Mouse (Mus musculus) forebrain, embryonic 14.5 days (tissue): ENCODE results near the gene Aldh3b1. TPM values are rescaled to one million over a fixed set of nuclear protein-coding genes. Genes with fewer than 3 reads are reported as not detected.
"Not testable (repeated sequence)": the region's sequence is repeated elsewhere in the genome, so short reads cannot be mapped to it uniquely, and the experiment has no call there.

ENCODE experiments used
- ATAC-seq: fragments of 200-750 bp; cut with Nextera tagmentation; 2 replicates; pipeline ENCODE4 v1.8.0; 2017; ENCODE audit warnings: mild to moderate bottlenecking, moderate library complexity
- DNase-seq: peaks from one replicate; pipeline ENCODE4 v3.0.0-alpha.2; 2015; ENCODE audit warnings: low spot score
- H3K27ac ChIP-seq: fragments of 300-500 bp; sonication (generic); 2 replicates; pipeline ENCODE4 v1.5.1; 2014; ENCODE audit warnings: low read depth, mild to moderate bottlenecking, control low read depth, low read length, moderate library complexity
- H3K27me3 ChIP-seq: fragments of 300-500 bp; sonication (generic); replicated peaks from 2 replicates; pipeline ENCODE4 v1.6.1; 2014; ENCODE audit warnings: low read length, control low read depth, mixed read lengths; ENCODE audit not compliant: control insufficient read depth, insufficient read depth
- H3K36me3 ChIP-seq: fragments of 300-500 bp; sonication (generic); 2 replicates; pipeline ENCODE4 v1.6.1; 2014; ENCODE audit warnings: low read length, control low read depth; ENCODE audit not compliant: control insufficient read depth, insufficient read depth
- H3K4me1 ChIP-seq: fragments of 300-500 bp; sonication (generic); 2 replicates; pipeline ENCODE4 v1.6.1; 2014; ENCODE audit warnings: antibody characterized with exemption, low read length, control low read depth; ENCODE audit not compliant: control insufficient read depth, insufficient read depth
- H3K4me2 ChIP-seq: fragments of 300-500 bp; sonication (generic); 2 replicates; pipeline ENCODE4 v1.6.1; 2014; ENCODE audit warnings: mild to moderate bottlenecking, control low read depth, low read length
- H3K4me3 ChIP-seq: fragments of 300-500 bp; sonication (generic); 2 replicates; pipeline ENCODE4 v1.5.1; 2014; ENCODE audit warnings: low read depth, low read length, control low read depth
- H3K9ac ChIP-seq: fragments of 300-500 bp; sonication (generic); 2 replicates; pipeline ENCODE4 v1.6.1; 2014; ENCODE audit warnings: mild to moderate bottlenecking, low read length, control low read depth, moderate library complexity
- H3K9me3 ChIP-seq: fragments of 300-500 bp; sonication (generic); replicated peaks from 2 replicates; pipeline ENCODE4 v1.6.1; 2016; ENCODE audit warnings: low read length, control low read depth, mixed read lengths; ENCODE audit not compliant: control insufficient read depth
- WGBS: fragments of 180-500 bp; shearing (Covaris S2); extraction: QIAGEN DNeasy Blood & Tissue Kit; methylation state at CpG from one replicate; pipeline ENCODE4 v1.1.7; 2014; 5-methylcytosine and 5-hydroxymethylcytosine counted together
- polyA plus RNA-seq: library from polyadenylated mRNA; unstranded; fragments of >200 nt; fragmentation: Nextera tagmentation; extraction: Ambion mirVana; gene quantifications from 2 replicates; pipeline ENCODE4 v1.2.1, GENCODE M21; 2014

The Aldh3b1 gene
- 1.9 and 2.0 TPM in 2 replicates for polyA plus RNA-seq

DNA sequence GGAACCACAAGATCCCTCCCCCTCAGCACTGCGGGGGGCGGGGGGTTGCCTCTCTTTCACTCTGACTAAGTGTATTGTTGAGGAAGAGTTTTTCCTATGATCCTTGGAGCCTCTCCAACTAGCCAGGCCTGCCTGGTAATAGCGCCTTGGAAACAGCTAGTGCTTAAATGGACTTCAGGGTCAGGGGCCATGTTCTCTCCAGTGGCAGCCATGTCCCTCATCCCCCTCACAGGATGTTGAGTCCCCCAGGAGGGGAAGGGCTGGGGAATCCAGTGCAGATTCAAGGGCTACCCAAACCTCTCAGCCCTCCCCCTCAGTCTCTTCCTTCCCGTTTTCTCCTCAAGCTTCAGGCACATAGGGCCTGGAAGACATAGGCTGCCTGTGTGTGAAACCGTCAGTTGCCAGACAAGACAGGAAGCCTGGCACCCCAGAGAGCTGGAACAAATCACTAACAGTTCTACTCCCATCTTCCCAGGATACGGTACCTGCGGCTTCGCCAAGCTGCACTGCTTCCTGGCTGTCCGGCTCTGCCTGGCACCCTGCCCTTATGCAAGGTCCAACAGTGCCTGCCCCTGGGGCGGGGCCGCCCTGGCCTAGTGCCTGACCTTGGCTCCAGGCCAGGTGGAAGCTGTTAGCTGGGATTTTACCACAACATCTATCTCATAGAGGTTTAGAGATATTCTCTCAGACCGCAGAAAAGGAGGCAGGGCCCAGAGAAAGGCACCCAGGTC lies at the start of gene Aldh3b1:
Gene Aldh3b1 (minus strand): TSS at position 598 of the 731 bp plus-strand sequence.
- Histone ChIP-seq H3K4me1 (peaks cover 4% of the 10 kb centered on the region; the same call in 1 of the 2 replicates), H3K4me2 (no peak within 1 kb of the TSS), H3K9ac (no peak within 1 kb of the TSS), H3K27me3 (no peaks in the 10 kb centered on the region), H3K27ac (peak within 1 kb of the TSS; percentile 36; the same call in 1 of the 2 replicates), H3K36me3 (no peaks in the 10 kb centered on the region), H3K4me3 (no peak within 1 kb of the TSS), H3K9me3 (no peaks in the 10 kb centered on the region)
- ATAC-seq, result peak; percentile 32; the same call in 1 of the 2 replicates
- 52% methylated on average over 12 of the region's 12 CpGs for WGBS
- DNase-seq, result peak; percentile 51

DNA sequence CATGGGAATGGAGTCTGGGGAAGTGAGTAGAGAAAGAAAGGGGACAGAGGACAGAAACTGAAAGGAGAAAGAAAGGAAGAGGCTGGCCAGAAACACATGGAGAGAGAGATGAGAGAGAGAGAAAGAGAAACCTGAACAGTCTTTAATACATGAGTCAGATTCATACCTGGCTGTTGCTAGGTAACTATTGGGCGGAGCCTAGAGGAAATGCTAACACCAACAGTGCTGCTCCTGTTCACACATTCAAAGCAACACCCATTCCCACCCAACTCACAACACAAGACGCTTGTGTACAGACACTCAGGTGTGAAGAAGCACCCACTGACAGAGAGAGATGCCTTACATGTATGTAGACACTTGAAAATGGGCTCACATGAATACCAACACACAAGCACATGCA lies 46.3 kb upstream of the Aldh3b1 start:
- Histone ChIP-seq H3K4me2 (no peak overlapping the region), H3K27me3 (no peaks in the 10 kb centered on the region), H3K27ac (no peak overlapping the region), H3K9ac (no peak overlapping the region), H3K36me3 (no peaks in the 10 kb centered on the region), H3K4me3 (no peak overlapping the region), H3K4me1 (no peaks in the 10 kb centered on the region), H3K9me3 (no peaks in the 10 kb centered on the region)
- WGBS, result 78% methylated on average over 2 of the region's 2 CpGs
- ATAC-seq, result no peak
- no peak for DNase-seq

DNA sequence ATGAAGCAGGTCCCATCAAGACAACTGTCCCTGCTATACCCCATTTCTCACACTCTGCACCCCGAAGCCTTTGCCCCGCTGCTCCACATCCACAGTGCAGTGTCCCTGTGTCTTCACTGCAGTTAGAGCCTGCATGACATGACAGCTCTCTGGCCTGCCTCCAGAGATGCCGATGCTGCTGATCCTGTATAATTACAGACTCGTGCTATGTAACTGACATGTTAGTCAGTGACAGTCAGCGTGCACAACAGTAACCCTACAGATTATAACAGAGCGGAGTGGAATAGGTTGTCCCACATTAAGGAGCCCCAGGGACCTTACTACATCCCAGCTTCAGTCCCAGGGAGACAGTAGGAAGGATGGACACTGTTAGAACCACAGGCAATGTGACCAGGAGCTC lies 45.0 kb upstream of the Aldh3b1 start:
- H3K4me2 ChIP-seq, DNase-seq, H3K4me3 ChIP-seq, H3K9me3 ChIP-seq, H3K27me3 ChIP-seq, H3K4me1 ChIP-seq, ATAC-seq, H3K36me3 ChIP-seq, H3K27ac ChIP-seq, H3K9ac ChIP-seq: not testable (repeated sequence)
- 61% methylated on average over 6 of the region's 6 CpGs for WGBS

DNA sequence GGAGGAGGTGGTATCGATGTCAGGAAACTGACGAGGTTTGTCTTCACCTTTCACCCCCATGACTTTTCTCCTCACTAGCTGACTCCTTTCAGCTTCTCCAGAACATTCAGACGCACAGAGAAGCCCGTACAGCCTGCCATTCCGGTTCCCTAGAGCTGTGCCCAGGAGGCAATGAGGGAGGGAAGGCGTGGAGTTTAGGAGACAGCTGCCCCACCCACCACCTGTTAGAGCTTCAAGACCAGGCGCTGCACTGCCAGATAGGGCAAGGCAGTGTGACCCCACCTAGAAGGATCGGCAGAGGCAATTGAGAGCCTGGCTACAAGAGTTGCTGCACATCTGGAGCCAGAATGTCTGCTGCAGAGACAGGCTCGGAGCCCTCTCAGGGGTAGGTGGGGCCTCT lies 42.6 kb upstream of the Aldh3b1 start, which contains the start of gene Aldh3b2:
Gene Aldh3b2 (plus strand): TSS at position 100 of the 400 bp plus-strand sequence.
- Histone ChIP-seq H3K4me3 (no peak within 1 kb of the TSS), H3K4me1 (no peaks in the 10 kb centered on the region), H3K9me3 (no peaks in the 10 kb centered on the region), H3K9ac (no peak within 1 kb of the TSS), H3K27me3 (no peaks in the 10 kb centered on the region), H3K36me3 (no peaks in the 10 kb centered on the region), H3K4me2 (no peak within 1 kb of the TSS), H3K27ac (no peak within 1 kb of the TSS)
- 68% methylated on average over 9 of the region's 9 CpGs for WGBS
- ATAC-seq (no peak), DNase-seq (no peak)

DNA sequence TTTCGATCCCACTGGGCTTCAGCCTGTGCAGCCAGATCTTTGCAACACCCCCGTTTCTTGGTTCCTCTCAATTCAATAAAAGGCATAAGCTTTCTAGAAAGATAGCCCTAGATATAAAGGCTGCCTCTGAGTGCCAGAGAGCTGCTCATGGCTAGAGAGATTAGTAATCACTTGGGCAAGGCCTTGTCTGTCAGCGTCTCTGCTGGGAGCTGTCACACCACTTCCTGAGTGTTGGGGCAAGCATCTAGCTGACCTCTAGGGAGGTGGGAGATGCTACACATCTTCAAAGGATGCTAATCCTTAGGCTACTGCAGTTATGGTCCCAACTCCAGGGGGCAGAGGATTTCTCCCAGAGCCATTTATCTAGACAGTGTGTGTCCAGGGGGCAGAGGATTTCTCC lies 37.6 kb upstream of the Aldh3b1 start:
- no peak for DNase-seq
- H3K9ac ChIP-seq, result no peak overlapping the region
- no peak overlapping the region for H3K4me2 ChIP-seq
- ATAC-seq, result no peak
- H3K4me1 ChIP-seq, result no peaks in the 10 kb centered on the region
- no peaks in the 10 kb centered on the region for H3K36me3 ChIP-seq
- 83% methylated on average over 3 of the region's 3 CpGs for WGBS
- H3K9me3 ChIP-seq, result no peaks in the 10 kb centered on the region
- H3K27ac ChIP-seq, result no peak overlapping the region
- H3K4me3 ChIP-seq, result no peak overlapping the region
- H3K27me3 ChIP-seq, result no peaks in the 10 kb centered on the region

DNA sequence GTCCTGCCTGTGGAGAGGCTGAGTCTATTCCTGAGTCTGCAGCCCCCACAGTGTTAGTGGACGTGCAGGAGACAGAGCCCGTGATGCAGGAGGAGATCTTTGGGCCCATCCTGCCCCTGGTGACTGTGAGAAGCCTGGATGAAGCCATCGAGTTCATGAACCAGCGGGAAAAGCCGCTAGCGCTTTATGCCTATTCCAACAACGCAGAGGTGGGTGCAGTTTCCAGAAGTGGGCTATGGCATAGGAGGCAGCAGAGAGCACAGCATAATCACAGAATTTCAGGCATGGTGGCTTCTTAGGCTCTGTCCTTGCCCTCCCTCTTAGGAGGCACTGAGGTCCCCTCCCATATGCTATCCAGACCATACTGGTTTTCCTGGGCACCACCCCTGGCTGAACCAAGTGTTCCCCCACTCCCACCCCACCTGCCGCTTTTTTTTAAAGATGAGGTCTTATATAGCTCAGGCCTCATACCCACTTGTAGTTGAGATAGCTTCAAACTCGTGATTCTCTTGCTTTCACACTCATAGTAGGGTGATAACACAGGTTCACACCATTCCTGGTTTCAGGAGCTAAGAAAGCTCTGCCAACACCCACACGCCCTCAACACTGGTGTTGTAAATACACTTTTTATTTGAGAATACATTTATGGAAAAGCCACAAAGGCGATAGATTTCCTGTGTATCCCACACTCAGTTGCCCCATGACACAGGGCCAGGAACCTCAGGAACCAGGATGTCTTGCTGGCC lies 36.9 kb upstream of the Aldh3b1 start:
- no peaks in the 10 kb centered on the region for H3K27me3 ChIP-seq
- H3K4me3 ChIP-seq, result no peak overlapping the region
- ATAC-seq (no peak), DNase-seq (peak; percentile 15)
- H3K27ac ChIP-seq, result no peak overlapping the region
- H3K36me3 ChIP-seq, result no peaks in the 10 kb centered on the region
- no peak overlapping the region for H3K9ac ChIP-seq
- no peaks in the 10 kb centered on the region for H3K9me3 ChIP-seq
- WGBS, result 68% methylated on average over 11 of the region's 11 CpGs
- no peaks in the 10 kb centered on the region for H3K4me1 ChIP-seq
- H3K4me2 ChIP-seq, result no peak overlapping the region

DNA sequence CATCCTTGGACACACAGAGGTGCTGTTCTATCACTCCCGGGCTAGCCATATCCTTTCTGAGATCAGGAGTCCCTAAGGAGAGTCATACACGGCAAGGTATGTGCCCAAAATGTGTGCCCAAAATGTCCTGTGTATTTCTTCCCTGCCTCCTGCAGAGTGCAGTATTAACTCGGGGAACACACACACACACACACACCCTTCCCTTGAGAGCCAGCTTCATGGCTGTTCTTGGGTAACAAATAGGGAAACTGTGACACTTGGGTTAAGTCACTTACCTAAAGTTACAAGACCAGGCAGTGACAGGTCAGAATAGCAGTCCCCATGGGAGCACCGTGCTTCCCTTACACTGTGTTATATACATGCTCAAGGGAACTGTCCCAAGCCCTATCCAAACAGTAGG lies 34.4 kb upstream of the Aldh3b1 start:
- 80% methylated on average over 4 of the region's 4 CpGs for WGBS
- DNase-seq, result no peak
- Histone ChIP-seq H3K4me2 (no peak overlapping the region), H3K27ac (no peak overlapping the region), H3K4me1 (no peaks in the 10 kb centered on the region), H3K36me3 (no peaks in the 10 kb centered on the region), H3K9me3 (no peaks in the 10 kb centered on the region), H3K9ac (no peak overlapping the region), H3K4me3 (no peak overlapping the region), H3K27me3 (no peaks in the 10 kb centered on the region)
- ATAC-seq, result no peak

DNA sequence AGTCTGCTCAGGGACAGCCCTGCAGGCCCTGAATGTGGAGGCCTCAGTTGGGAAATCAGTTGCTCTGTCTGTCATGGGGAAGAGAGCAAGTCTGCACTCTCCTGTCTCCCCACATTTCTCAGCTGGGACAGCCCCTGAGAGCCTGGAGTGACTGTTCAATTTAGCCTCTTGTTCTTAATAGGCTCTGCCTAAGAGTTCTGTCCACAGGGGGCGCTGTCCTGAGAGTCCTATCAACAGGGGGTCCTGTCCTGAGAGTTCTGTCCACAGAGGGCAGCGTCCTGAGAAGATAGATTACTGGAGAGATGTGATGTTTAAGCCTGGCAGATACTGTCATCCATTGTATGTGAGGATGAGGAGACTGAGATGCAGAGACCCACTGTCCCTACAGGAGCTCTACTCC lies 32.9 kb upstream of the Aldh3b1 start:
- H3K4me1 ChIP-seq, result no peaks in the 10 kb centered on the region
- no peak overlapping the region for H3K9ac ChIP-seq
- ATAC-seq, result no peak
- H3K36me3 ChIP-seq, result no peaks in the 10 kb centered on the region
- H3K9me3 ChIP-seq, result no peaks in the 10 kb centered on the region
- no peaks in the 10 kb centered on the region for H3K27me3 ChIP-seq
- H3K4me3 ChIP-seq, result no peak overlapping the region
- no peak overlapping the region for H3K4me2 ChIP-seq
- WGBS, result 12% methylated on average over 2 of the region's 2 CpGs
- no peak overlapping the region for H3K27ac ChIP-seq
- DNase-seq, result no peak

DNA sequence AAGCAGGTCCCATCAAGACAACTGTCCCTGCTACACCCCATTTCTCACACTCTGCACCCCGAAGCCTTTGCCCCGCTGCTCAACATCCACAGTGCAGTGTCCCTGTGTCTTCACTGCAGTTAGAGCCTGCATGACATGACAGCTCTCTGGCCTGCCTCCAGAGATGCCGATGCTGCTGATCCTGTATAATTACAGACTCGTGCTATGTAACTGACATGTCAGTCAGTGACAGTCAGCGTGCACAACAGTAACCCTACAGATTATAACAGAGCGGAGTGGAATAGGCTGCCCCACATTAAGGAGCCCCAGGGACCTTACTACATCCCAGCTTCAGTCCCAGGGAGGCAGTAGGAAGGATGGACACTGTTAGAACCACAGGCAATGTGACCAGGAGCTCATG lies 32.2 kb upstream of the Aldh3b1 start:
- peak; percentile 46 for ATAC-seq
- H3K4me2 ChIP-seq, H3K27me3 ChIP-seq, DNase-seq, H3K27ac ChIP-seq, H3K9me3 ChIP-seq, H3K36me3 ChIP-seq, H3K9ac ChIP-seq, H3K4me3 ChIP-seq, H3K4me1 ChIP-seq: not testable (repeated sequence)
- 66% methylated on average over 6 of the region's 6 CpGs for WGBS
